Mouse (Mus musculus) cerebellum, adult (tissue): Measurements from ENCODE around the gene Lpcat1.
A peak's percentile ranks its signal among the peaks of the same experiment; 100 is the strongest.

Experiments used
- ATAC-seq: cut with Nextera tagmentation; 2 replicates; pipeline ENCODE4 v1.9.2; 2017; ENCODE audit warnings: mild to moderate bottlenecking, moderate library complexity, mixed read lengths; ENCODE audit not compliant: insufficient number of reproducible peaks, low FRiP score, low TSS enrichment

The Lpcat1 gene

DNA sequence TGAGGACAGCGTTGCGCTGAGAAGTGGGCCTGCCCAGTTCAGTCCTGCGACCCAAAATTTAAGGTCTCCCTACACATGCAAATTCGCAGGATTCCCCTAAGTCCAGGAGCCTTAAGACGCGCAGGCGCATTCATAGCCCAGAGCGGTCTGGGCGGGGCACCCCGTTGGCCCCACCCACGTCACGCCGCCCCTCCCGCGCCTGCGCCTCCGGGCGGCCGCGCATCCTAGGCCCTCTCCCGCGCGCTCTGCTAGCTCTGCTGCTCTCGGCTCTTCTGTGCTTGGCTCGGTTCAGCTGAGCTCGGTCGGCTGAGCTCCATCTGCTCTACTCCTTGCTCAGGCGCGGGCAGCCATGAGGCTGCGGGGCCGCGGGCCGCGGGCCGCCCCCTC lies at the start of gene Lpcat1:
TSS of gene Lpcat1 (plus strand) at position 164 of the 387 bp plus-strand sequence.
- ATAC-seq: peak; percentile 91

DNA sequence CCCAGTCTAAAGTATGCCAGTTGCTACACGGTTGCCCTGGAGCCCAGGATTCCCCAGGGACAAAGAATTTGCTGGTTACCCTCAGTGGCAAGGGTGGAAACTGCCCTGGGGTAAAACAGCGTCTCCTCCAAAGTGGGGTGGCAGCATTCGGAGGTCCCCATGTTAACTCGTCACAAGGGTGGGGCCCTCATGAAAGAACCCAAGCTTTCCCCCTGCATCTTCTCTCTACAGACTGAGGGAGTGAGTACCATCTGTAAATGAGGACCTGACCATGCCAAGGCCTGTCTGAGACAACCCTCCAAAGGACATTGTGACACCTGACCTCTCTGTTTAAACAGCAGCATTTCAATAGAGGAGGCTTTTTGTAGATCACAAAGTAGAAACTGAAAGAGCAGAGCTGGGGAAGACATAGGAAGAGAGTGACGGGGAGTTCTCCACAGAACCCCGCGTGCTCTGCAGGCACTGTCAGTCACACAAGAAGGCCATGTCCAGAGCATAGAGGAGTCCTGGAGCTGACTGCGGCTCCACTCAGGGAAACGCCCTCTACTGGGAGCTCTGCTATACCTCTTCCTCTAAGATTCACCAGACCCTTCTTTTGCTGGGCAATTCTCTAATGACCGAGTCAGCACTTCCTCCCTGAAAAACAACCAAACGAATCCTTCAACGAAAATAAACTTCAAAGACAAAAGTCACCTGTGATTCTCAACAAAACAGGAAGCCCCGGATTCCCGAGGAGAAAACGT lies 49.3 kb upstream of the Lpcat1 start:
- ATAC-seq: no peak

- ATAC-seq: peak; percentile 67; the same call in 1 of the 2 replicates
These were observed 48.7 kb upstream of the Lpcat1 start for GRCm38 (mm10) chr13:73418297-73418696.

GRCm38 (mm10) chr13:73419244-73419643 lies 47.8 kb upstream of the Lpcat1 start:
- no peak for ATAC-seq

- no peak for ATAC-seq
These were observed 44.0 kb upstream of the Lpcat1 start for GRCm38 (mm10) chr13:73423043-73423442.

- no peak for ATAC-seq
These were observed 42.0 kb upstream of the Lpcat1 start for GRCm38 (mm10) chr13:73425035-73425434.

DNA sequence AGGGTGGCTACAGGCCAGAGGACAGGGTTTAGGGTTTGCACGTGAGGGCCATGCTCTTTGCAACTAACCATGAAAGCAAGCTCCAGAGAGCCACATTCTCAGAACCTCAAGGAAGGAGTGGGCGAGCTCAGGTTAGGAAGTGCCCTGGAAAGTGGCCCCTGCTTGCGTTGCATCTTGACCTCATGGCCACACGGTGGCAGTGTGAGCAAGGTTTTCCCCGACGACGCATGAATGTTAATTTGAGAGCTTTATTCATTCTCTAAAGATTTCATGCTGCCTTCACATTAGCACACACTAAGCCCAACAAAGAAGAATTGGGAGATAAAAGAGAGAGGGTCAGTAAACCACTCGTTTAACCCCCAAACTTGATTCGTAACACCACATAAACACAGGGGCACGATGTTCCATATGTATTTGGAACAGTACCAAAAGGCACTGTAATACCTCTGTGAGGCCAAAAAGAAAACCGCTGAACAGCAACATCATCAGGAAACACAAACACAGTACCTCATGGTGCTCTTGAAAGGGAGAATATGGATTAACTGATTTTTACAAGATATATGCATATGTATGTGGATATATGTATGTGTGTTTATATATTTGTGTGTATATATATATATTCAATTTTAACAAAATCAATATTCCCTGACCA lies 41.0 kb upstream of the Lpcat1 start:
- peak; percentile 62 for ATAC-seq

DNA sequence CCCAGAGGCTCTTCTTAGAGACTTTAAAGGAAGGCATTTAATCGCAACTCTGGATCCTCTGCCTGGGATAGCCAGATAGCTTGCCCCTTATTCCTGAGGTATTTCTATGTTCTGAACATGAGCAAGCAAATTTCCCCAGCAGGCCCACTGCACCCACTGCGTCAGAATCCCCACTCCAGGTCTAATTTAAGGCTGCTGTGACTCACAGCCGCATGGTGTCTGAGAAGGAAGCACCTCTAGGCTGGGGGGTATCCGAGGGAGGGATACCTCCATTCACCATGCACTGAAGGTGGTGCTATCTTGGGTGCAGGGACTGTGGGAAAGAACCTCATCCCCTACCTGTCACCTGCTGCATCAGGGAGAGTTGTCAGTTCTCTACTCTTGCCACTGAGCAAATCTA lies 40.4 kb upstream of the Lpcat1 start:
- no peak for ATAC-seq

DNA sequence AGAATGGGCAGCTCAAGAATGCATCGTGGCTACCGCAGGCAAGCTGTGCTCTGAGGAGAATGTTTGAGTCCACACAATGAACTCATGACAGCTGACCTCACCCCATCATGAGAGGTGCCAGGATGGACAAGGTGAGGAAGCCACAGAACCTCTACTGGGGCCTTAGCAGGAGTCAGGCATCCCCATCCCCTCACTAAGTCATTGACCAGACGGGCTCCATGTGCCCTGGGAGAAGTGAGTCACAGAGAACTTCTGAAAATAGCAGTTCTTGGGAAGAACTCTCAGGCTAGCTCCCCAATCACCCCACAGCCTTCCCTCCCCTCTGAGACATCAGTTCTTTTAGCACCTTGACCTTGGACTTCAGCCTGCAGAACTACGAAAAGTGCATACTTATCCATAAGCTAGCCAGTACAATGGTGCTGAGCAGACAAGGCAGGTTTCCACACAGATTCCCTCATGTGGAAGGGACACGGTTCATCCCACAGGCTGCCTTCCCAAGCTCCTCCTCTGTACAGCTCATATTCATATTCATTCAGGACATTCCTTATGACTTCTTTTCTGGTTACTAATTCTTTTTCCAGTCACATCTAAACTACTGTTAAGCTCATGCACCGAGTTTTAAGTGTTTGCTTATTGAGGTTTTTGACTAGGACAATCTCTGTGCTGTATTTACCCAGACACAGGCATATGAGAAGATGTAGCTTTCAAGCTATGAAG lies 37.2 kb upstream of the Lpcat1 start:
- no peak for ATAC-seq

GRCm38 (mm10) chr13:73432466-73433149 lies 34.4 kb upstream of the Lpcat1 start:
- ATAC-seq: no peak

DNA sequence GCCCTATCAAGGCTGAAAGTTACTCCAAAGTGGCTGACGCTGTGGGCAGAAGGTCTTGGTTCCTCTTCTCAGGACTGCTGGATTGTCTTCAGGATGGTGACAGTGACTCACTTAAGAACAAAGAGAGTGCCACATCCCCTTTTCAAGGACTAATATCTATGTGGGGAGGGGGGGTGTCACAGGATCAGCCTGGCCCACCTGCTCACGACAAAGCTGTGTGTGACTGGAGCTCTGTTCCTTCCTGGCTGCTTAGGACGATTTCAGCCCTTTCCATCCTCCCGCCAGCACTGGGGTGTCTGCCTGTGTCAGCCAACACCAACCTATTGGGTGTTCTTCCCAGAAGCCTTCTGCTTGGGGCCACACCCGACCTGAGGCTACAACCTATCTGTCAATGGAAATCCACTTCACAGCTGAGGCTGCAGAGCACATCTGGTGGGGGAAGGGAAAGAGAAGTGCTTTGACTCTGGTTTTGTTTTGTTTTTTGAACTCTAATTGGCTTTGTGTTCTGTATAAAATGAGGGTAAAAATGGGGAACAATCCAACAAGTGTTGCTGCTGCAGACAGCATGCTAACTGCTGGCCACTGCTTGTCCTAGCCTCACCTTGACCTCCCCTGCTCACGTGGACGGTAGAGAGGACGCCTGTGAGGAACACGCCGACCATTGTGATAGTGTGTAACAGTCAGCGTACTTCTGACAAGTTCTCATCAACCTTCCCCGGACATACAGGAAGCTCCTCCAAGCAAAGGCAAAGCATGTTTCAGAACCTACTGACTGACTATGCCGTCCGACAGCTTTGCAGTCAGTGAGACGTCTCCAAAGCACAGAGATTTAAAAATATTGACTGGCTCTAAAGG lies 33.1 kb upstream of the Lpcat1 start:
- no peak for ATAC-seq

GRCm38 (mm10) chr13:73434687-73435086 lies 32.3 kb upstream of the Lpcat1 start:
- no peak for ATAC-seq

- no peak for ATAC-seq
These were observed 31.3 kb upstream of the Lpcat1 start for GRCm38 (mm10) chr13:73435662-73436061.

DNA sequence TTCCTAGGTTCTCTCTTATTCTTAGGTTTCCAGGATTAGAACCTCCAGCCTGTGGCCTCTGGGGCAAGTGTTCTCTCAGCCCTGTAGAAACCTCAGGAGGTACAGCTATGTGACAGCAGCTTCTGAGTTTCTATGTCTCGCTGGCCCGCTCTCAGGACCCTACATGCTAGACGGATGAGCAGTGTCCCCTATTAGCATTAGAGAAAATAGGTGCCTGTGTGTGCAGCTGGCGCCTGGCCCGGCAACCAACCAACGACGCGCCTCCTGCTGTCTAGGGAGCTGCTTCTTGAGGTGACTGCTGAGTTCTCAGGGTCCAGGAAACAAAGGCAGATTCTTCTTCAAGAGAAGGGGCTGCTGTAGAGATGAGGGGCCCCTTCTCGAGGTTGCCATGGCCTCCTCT lies 27.9 kb upstream of the Lpcat1 start:
- ATAC-seq: no peak

DNA sequence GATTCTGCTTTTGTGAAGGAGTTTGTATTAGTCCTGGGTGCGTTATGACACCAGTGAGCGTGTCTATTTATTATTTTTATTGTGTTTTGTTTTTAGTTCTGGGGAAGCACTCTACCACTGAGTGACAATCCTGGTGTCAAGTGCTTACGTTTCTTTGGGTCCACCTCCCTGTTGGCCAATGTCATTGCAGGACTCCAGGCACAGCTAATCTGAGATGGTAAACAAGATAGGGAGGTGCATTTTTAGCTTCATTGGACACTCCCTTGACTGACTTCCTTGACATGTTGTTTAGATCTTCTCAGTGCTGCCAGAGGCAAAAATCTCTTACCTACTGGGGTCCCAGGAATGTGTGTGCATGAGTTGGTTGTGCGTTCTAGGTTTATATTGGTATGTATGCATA lies 26.0 kb upstream of the Lpcat1 start:
- ATAC-seq: no peak

DNA sequence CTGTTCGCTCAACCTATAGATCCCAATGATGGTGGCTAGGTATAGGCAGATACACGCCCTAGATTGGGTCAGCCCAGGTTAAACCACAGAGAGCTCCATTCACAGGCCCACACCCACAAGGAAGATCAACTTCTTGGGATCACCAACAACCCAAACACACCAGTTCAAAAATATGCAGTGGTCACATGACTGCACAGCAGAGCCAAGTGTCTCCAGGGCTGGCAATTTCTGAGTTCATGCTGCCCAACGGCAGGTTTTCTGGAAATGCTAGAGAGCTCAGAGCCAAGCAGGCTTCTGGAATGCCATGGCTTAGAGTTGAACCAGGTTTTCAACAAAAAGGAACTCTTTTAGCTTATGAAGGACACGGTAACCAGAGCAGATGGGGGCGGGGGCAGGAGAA lies 25.3 kb upstream of the Lpcat1 start:
- ATAC-seq: no peak

DNA sequence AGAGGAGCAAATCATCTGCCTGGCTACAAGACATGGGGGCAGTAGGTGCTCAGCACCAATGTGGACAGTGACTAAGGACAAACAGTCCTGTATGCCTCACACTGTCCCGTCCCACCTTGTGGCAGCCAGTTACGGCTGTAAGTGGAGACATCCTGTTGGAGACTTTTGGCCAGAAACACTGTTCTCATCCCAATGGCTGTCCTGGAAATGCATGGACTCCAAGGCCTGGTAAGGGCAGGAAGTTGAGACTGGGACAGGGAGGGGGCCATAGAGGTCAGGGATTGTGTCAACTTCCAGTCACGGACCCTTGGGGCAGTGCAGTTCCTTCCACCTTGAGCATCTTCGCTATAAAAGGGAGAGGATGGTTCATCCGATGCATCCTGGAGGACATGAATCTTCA lies 24.6 kb upstream of the Lpcat1 start:
- ATAC-seq: no peak

GRCm38 (mm10) chr13:73443093-73443821 lies 23.7 kb upstream of the Lpcat1 start:
- ATAC-seq: no peak

GRCm38 (mm10) chr13:73445087-73445486 lies 21.9 kb upstream of the Lpcat1 start:
- no peak for ATAC-seq
